Mouse (Mus musculus) granulocyte monocyte progenitor cell, adult 5-6 weeks (primary cell): Measurements from ENCODE around the gene Snrpc. TPM values are rescaled to one million over a fixed set of nuclear protein-coding genes. Genes with fewer than 3 reads are reported as not detected.
A peak's percentile ranks its signal among the peaks of the same experiment; 100 is the strongest.

Source experiments
- ATAC-seq: replicated peaks from 2 replicates; pipeline ENCODE4 v1.8.0; 2016; ENCODE audit warnings: mild to moderate bottlenecking, moderate TSS enrichment, inconsistent platforms; ENCODE audit not compliant: poor library complexity, severe bottlenecking
- total RNA-seq, 2 experiments: library from RNA; stranded (forward) in 1 of 2; stranded (reverse) in 1 of 2; fragments of 200-712, 200-1000 nt in 1 of 2; fragments of >200 nt in 1 of 2; fragmentation: Nextera tagmentation in 1 of 2; gene quantifications; 2 replicates each; pipeline ENCODE4 v1.2.3; 2014 to 2017

Gene Snrpc
- total RNA-seq, 2 experiments from 2014 or later, result 132 to 161 TPM

DNA sequence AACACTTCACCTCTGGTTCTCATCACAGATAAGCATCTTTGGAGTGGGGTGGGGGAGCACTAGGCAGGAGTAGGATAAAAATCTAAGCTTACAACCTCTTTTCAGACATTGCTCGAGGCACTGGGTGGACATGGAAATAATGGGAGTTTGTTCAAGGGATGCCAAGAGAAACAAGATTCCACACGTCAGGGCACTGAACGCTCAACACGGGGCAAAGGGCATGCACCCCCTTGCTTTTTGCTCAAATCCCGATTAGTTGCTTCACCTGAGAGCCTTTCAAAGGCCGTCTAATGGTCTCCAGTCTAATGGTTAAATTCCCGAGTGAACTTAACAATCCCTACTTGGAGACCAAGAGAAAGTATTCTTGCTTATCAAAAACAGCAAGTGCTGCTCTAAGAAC lies 18.9 kb upstream of the Snrpc start:
- no peak for ATAC-seq

DNA sequence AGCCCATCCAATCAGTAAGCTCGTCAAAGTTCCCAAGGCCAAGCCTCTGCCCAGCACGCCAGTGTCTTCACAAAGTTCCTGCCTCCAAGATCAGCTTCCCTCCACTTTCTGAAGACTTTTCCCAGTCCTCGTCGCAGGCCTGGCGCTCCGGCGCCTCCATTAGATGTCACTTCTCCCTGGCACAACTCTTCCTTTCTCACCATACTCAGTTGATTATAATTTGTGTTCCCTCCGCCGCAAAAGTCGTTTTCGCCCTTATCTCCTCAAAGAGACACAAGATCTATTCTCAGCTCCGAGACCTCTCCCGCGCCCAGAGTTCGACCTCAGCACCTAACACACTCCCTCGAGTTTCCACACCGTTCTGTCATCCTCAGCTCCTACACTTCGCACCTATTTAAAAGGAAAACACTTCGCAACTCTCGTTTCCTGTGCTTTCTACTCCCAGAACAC lies 18.4 kb upstream of the Snrpc start:
- 0 out of 2 replicates have a peak, but pooled peaks have one; percentile 2 for ATAC-seq

DNA sequence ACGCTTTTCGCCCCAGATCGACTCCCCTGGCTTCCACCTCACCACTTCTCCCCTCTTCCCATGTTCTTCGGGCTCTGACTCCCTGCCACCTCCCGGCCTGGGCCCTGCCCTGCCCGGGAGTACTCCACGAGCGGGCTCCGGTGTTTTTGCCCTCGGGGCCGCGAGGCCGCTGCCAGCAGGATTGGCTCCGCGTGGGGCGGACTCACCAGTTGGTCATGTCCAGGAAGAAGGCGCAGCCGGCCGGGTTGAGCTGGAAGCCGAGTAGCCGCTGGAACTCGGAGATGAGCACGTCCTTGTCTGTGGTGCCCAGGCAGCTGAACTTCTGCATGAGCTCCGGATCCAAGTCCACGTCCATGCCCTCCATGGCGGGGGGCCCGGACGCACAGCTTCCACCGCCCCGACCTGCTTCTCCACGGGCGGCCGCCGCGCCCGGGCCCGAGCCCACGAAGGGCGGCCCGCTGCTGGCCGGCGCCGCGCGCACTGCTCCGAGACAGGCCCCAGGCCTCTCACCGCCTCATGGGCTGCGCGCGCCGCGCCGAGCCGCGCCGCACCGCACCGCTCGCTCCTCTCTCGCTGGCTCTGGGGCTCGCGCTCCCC lies 17.9 kb upstream of the Snrpc start:
- peak; percentile 1; the same call in 1 of the 2 replicates for ATAC-seq

DNA sequence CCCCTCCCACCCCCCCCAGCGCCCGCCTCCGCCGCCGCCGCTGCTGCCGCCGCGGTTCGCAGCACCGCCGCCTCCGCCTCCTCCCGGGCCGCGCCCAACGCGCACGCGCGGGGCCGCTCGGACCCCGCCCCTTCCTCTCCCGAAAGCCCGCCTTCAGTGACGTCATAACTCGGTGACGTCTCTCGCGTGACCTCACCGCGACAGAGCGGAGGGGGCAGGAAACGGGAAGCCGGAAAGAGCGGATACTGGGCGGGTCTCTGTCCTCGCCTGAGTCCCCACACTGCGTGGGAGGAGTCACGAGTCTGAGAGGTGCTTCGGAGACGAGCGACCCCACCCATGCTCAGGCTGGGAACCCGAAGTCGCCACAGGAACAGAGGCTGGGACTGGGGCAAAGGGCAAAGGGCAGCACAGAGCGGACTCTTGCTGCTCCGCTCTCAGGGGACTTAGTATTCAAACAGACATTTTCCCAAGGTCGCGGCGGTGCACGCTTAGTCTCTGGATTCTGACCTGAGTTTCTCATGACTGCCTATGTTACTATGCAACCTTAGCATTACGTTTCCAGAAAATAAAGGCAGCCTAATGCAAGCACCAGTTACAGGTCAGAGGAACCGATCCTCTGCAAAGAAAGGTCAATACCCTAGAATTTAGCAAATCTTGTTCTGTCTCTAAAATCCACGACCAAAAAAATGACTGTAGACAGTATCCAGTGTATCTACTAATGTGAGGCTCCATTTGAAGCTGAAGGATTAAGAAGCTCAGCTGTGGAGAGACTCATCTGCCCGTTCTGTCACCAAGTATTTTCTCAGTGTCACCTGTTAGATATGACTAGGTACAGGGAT lies 17.2 kb upstream of the Snrpc start, which contains the start of gene D17Wsu92e:
Gene D17Wsu92e (minus strand): TSS at position 81 of the 839 bp plus-strand sequence.
- ATAC-seq, result peak; percentile 89

DNA sequence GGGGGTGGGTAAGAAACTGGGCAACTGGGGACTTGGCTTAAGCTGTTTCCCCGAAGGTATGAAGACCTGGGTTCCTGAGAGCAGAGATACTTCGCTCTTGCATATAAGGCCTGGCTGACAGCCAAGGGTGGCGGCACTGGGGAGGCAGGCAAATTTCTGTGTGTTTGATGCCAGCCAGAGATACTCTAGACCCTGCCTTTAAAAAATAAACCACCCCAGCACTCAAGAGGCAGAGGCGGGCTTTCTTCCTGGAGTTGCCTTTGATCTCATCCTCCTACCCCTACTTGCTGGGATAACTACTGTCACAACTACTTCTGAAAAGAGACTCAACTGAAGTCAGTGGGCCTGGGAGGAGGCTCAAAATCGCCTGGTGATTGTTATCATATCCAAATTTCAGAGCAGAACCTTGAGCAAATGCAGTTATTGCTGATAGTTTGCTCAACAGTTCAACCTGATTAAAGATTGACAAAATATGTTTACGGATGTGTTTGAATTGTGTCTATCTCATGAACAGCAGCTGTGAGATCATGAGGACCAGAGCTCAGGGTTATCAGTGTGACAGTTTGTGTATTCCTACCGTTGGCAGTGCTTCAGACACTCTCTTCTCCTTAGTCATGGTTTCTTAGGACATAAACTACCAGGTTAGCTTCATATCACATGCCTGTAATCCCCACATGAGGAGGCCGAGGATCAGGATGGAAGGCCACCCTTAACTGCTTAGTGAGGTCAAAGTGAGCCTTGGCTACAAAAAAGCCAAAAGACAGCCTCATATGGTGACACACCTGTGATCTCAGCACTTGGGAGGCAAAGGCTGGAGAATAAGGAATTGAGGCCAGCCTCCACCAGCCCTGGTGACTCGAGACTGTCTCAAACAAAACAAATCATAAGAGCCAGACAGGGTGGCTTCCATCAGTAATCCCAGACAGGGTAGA lies 16.3 kb upstream of the Snrpc start:
- ATAC-seq, result no peak

DNA sequence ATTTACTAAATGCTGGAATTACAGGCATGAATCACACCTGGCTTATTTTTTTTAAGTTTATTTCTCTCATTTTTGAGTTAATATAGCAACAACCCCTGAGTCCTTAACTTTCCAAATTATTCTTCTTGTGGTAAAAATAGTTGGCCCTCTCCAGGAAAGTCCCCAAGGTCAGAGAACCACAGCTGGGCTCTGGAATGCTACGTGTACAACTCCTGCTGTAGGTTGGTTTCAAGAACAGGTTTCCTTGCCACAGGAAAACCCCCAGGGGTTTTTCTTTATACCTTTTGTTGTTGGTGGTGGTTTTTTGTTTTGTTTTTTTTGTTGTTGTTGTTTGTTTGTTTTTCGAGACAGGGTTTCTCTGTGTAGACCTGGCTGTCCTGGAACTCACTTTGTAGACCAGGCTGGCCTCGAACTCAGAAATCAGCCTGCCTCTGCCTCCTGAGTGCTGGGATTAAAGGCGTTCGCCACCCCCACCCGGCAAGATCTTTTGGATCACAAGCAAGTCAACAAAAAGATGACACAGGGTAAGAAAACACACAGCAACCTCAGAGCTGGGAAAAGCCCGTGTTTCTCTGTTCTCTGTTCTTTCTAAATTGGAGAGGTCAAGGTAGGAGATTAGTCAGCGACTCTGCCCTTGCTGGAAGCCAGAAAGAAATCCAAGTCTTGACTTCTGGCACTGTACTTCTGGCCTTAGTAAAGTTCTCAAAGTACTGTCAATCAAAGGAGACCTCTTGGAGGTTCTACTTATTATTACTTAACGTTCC lies 14.6 kb upstream of the Snrpc start:
- ATAC-seq, result no peak

DNA sequence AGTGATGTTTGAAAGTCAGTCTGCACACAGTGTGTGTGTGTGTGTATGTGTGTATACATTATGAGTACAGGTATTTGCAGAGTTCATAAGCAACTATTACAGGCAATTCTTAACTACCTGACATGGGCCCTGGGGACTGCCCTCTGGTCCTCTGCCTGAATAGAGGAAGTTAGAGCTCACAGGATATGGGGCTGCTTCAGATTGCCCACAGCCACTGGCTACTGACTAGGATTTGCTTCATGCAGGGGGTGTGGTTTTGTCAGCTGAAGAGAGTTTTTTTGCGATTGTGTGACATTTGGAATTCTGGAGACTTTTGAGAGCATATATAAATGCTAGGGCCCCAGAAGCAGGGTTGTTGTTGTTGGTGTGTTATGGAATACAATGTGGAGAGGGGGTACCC lies 13.0 kb upstream of the Snrpc start:
- ATAC-seq, result peak; percentile 41

DNA sequence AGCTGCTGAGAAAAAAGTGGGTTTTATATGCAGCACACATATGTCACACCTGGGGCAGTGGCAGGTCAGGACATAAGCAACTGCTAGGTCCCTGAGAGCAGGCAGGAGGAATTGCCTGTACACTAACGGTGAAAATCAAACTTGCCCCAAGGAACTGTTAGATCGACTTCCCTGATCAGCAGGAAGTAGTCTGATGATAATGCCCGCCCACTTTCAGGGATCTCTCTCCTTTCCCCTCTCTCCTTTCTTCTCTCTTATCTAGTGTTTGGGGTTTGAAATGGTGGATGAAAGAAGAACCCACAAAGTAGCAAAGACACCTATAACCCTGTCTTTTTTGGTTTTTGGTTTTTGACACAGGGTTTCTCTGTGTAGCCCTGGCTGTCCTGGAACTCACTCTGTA lies 12.4 kb upstream of the Snrpc start:
- ATAC-seq, result no peak

DNA sequence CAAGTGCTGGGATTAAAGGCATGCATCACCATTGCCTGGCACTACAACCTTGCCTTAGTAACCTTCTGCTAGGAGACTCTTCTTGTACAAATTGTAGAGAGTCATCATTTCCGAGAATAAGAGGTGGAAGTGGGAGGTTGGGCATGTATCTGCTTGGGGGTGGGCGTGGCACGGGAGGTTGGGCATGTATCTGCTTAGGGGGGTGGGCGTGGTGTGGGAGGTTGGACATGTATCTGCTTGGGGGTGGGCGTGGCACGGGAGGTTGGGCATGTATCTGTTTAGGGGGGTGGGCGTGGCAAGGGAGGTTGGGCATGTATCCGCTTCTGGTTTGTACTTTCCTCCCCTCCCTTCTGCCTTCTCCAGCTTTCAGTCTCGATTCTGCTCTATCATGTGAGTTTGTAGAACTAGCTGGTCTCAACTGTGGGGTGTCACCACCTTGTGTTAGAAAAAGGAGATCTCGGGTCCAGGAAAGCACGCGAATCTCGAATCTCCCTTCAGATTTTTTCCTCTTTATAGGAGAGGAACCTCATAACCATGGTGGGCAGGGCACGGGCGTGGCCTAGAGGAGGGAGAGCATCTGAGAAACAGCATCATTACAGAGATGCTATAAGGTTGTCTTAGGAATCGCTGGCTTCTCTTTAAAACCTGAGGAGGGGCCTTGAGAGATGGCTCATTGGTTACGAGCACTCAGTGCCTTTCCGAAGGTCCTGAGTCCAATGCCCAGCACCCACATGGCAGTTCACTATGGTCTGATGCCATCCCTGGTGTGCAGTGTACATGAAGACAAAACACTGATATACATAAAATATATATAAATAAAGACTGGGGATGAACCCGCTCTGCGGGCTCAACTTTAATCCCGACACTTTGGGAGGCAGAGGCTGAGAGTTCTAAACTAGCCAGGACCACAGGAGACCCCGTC lies 11.7 kb upstream of the Snrpc start:
- ATAC-seq, result peak; percentile 92

DNA sequence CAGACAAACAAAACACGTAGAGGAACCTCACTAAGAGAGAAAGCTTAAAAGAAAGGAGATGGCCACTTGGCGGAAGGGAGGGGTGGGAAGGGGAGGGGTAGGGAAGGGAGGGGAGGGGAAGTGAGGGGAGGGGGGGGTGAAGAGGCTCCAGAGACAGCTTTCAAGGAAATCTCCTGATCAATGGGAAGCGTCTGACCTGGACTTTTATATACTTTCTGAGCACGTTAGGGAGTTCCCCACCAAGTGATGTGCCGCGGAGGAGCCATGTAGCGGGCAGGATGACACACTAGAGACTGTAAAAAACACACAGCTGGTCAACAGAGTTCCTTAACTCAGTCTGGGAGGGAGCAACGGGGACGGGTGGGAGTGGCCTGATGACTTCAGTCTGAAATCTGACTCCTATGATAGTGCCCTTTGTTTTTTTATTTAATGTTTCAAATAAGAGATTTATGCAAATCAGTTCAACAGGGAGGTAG lies 11.0 kb upstream of the Snrpc start:
- peak; percentile 23 for ATAC-seq

DNA sequence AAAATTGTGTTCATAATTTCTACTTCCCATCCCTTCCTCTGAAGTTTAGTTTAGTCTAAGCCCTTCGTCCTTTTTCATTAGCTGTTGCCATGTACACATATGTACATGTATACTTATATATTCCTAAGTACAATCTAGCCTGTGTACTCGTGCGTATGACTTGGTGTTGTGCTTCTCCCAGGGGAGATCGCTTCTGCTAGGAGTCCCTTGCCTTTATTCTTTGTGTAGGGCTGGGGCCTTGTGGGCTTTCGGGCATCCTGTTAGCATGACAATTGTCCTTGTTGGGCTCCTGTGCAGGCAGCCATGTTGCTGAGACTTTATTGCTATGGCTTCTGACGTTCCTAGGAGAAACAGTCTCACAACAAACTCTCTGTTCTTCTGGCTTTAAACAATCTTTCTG lies 10.4 kb upstream of the Snrpc start:
- no peak for ATAC-seq

DNA sequence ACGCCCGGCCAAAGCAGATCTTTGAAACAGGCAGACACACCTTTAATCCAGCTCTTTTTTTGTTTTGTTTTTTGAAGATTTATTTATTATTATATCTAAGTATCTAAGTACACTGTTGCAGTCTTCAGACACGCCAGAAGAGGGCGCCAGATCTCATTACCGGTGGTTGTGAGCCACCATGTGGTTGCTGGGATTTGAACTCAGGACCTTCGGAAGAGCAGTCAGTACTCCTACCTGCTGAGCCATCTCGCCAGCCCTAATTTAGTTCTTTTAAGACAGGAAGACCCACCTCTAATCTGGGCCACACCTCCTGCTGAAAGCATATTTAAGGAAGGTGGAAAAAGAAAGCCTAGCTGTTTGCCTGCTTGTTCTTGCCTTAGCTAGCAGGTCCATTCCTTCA lies 7.5 kb upstream of the Snrpc start:
- ATAC-seq, result no peak

DNA sequence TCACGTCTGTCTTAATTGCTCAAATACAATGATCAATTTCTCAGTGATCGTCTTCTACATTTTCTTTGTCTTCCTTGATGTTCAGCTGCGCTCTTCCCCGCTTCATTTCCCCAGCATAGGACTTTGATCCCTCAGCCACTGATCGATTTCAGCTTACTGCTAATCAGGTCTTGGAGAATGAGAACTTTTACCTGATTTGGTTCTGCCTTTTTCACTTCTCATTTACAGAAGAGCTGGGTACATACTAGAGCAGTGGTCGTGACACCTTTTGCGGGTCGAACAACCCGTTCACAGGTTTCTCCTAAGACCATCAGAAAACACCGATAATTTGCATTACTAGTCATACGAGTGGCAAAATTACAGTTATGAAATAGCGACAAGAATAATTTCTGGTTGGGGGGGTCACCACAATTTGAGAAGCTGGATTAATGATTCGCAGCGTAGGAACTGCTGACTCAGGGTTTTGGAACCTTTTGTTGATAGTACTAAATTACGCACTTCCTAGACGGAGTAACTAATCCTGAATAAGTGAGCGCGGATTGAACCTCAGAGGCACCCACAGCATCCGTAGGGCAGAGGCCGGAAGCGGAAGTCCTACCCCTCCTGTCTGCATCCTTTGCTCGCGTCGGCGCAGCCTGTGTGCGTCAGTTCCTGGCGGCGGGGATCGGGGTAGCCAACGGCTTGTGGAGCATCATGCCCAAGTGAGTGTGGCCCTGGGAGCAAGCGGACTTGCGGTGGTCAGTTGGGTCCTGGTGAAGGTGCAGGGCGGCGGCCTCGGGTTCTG lies 1.7 kb downstream of the Snrpc start:
- ATAC-seq, result peak; percentile 100

DNA sequence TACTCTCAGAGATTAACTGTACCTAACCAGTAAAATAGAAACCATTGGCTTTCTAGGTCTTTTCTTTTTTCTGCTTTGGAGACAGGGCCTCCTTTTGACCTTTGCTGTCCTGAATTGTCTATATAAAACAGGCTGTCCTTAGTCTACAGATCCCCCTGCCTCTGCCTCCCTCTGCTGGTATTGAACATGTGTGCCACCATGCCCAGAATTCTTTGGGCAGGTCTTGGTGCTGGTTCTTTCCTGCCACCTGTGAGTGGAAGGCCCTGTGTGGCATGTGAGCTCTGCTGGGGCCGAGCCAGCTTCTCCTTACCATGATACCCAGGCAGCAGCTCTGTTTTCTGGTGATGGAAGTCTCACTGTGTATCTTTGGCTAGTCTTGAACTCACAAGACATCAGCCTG lies 10.4 kb downstream of the Snrpc start:
- ATAC-seq, result no peak

DNA sequence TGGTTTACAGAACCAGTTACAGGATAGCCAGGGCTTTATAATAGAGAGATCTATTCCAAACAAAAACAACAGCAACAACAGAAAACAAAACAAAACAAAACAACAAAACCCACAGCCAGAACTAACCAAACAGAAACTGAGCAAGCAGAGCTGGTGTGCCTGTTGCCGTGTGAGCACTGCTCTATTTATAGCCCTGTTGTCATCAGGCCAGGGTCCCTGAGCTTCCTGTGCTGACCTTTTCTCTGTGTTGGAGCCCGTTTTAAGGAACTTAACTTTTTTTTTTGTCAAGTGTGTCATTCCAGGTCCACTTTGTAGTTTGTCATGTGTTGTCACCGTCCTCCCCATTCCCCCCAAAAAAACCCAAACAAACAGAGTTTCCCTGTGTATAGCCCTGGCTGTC lies 13.1 kb downstream of the Snrpc start:
- ATAC-seq, result peak; percentile 56

DNA sequence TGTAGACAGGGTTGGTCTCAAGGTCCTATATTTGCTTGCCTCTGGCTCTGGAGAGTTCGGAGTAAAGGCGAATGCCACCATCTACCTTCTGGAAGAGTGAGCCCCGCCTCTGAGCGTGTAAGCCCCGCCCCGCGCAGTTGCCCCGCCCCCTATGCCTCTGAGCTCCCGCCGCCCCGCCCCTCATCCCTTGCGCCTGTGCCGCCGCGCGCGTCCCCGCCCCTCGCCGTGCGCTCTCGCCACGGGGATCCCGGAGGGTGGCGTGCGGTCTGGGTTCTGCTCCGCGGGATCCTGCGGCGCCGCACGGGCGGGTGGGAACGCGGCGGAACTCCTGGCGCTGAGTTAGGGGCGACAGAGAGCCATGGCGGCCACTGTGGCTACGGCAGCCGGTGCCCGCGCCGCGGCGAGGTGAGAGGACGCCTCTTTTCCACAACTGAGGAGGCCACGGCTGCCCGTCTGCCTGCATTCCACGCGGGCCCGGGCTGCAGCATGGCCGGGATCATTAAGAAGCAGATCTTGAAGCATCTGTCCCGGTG lies 18.4 kb downstream of the Snrpc start, which contains the start of gene Uhrf1bp1:
Gene Uhrf1bp1 (plus strand): TSS at position 177 of the 533 bp plus-strand sequence.
- ATAC-seq, result peak; percentile 82

DNA sequence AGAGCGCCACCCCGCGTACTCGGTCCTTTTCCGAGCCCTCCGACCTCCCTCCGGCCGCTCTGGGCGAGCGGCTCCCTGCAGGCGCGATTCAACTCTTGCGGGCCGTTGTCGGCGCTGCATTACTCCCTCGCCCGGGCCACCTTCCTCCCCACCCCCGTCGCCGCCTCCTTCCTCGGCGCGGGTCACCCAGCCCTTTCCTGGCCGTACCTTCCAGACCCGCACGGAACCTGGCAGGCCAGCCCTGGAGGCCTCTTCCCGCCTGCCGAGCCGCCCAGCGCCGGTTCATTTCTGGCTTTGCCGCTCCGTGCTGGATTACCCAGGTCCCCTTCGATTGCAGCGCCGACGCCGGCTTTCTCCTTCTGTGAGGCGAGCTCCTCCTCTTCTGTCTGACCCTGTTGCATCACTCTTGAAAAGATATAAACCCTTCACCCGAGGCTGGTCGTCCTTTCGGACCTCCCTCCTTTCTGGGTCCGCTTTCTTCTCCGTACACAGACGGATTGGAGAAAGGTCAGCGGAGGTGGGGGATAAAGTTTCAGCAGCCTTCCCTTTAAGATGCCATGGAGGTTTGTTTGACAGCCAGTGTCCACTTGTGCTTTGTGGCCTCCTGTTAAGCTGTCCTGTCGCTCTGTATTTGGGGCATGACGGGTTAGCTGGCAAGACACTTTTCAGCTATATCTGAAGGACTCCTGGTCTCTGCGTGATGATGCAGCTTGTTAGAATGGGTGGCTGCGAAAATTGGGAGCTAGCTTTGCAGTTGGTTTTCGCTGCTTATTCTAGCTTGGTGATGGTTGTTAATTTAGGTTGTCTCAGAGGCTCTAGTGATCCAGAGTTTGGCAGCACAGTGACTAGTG lies 19.1 kb downstream of the Snrpc start:
- peak; percentile 60 for ATAC-seq
